Comparison of ENCODE assay signal across 1 mouse cellular context in genomic region chr9:123802421-123802820, GRCm38 (mm10).
TF ChIP-seq lines count a peak whose summit lies in the region.

No protein-coding gene starts in this region.

TF ChIP-seq in MEL, 35 proteins besides CTCF, POLR2A, EP300 and RAD21 (continued from another document):
- TF ChIP-seq ZMIZ1 (IDR thresholded peaks at IDR 0.05; ENCODE audit: low read depth, low read length), result no peak
